Mouse (Mus musculus) urinary bladder, postnatal 36 days (tissue): ENCODE results near the gene Adgrb2.

ENCODE experiments used
- DNase-seq, 2 experiments: peaks; one replicate each; pipeline ENCODE4 v3.0.0; 2022; ENCODE audit warnings: low spot score in 2 of 2, mixed read lengths in 1 of 2

Adgrb2 gene

DNA sequence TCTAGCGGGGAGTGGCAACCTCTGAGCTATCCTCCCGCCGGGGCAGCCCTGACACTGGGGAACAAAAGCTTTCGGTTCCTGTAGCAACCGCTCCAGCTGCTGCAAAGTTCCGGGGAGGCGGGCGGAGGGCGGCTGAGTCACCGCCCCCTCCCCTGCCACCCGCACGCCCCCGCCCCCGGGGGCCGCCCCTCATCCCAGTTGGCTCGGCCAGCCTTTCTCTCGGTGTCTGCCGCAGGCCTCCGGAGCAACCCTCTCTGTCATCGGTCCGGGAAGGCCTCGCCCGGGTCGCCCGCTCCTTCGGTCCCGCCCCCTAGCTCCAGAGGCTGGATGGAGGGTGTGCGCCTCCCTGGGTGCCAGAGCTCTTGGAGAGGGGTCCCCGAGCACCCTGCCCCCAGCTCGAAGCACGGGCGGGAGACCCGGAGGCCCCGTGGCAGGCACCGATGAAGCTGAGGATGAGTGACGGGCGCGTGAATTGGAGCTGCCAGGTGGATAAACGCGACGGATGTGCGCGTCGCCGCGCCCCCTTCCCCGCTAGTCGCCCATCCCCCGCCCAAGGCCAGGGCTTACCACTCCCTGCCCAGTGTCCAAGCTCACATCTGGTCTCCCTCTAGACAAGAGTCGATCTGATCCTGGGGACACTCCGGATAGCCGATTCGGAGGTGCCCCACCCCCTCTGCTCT lies 3.3 kb downstream of the Adgrb2 start:
- peak in 1 of 2 experiments; percentile 29 for DNase-seq

DNA sequence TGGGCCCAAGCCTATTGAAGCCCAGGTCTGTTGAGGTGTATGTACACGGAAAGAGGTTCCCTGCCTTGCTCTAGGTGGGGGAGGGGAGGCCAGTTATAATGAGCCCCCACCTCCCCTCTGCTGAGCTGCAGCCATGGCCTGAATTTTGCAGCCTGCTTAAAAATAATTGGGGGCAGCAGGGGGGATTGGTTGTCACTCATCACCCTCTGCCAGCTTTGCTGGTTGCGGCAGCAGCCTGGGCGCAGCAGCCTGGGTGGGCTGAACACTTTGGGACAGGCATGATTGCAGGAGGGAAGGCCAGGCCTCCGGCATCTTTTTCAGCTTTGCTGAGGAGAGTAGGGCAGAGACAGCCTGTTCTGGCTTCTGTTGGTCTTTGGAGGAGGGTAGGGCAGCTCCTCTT lies 5.3 kb downstream of the Adgrb2 start:
- no peak for DNase-seq

DNA sequence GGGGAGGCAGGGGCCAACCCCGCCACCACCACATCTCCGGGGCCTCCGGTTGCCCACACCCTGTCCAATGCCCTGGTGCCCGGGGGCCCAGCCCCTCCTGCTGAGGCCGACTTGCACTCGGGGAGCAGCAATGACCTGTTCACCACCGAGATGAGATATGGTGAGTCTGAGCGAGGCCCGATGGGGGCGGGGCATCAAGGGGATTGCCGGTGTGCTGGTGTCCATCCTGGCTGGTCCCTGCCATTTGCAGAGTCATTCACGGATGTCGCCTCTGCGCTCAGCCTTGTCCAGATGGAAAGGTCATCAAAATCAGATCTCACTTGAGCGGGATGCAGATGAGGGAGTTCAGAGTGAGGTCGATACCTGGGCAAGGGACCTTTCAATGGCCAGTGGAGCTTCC lies 8.1 kb downstream of the Adgrb2 start:
- no peak for DNase-seq

DNA sequence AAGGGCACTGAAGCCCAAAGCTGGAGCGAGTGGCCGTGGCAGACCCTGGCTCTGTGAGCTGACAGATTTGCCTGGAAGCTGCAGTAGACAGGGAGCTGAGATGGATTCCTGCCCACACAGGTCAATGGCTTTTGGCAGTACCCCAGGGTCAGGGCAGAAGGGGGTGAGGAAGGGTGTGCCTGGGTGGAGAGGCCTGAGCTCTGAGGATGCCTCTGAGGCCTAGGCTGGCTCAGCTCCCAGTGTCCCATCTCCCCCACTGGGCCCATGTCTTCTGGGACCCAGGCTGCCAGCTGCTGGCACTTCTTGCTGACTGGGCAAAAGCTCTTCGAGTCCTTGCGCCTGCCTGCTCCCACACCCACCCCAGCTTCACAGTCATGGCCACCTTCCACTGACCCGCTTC lies 8.5 kb downstream of the Adgrb2 start:
- DNase-seq = no peak

GRCm38 (mm10) chr4:129993944-129994695 lies 9.4 kb downstream of the Adgrb2 start:
- no peak for DNase-seq

GRCm38 (mm10) chr4:129994728-129995127 lies 10.1 kb downstream of the Adgrb2 start:
- DNase-seq = no peak

DNA sequence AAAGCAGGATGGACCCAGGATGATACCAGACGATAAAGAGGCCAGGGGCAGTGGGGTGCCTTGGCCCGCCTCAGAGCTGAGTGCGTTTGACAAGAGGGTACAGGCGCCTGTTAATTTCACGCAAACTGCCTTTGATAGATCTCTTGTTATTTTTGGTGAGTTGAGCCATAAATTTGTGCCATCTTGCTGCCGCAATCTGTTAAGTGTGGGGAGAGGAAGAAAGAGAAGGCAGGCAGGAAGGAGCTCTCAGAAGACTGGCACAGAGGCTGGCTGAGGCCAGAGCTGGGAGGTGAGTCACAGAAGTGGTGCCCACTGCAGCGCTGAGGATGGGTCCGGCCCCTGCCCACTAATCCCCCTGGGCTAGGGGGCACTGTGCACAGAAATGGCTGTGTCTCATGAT lies 10.6 kb downstream of the Adgrb2 start:
- DNase-seq = no peak

DNA sequence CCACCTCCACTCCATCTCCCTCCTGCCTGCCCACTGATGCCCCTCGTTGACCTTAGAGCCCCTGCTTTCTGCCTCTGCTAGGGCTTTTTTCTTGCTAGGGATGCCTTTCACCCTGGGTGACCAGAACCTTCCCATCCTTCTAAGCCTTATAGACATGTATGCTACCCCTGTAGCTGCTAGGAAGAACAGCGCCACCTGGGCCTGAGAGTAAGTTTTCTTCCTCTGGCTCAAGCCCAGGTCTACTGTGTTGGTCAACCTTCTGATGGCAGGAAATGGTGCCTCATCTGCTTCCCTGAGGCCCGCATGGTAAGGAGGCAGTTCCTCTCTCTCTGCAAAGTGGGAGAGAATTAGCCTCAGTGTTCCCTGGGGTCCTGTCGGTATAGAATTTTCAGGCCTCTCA lies 11.3 kb downstream of the Adgrb2 start:
- DNase-seq = no peak

DNA sequence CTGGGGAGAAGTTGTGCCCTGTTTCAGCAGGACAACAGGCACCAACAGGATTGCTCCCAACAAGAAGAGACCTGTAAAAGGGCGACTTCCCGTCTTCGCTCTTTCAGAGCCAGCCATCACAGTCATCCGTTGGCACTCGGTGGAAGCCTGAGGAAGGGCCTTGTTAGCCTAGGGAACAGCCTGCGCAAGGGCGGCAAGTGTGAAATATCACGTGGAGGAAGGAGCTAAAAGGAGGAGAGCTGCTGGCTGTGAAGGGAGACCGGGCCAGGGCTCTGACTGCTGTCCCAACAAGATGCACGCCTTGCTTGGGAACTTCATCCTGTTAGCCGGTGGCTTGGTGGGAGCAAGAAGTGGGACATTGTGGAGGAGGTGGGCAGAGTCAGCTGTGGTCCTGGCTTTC lies 13.5 kb downstream of the Adgrb2 start:
- no peak for DNase-seq

DNA sequence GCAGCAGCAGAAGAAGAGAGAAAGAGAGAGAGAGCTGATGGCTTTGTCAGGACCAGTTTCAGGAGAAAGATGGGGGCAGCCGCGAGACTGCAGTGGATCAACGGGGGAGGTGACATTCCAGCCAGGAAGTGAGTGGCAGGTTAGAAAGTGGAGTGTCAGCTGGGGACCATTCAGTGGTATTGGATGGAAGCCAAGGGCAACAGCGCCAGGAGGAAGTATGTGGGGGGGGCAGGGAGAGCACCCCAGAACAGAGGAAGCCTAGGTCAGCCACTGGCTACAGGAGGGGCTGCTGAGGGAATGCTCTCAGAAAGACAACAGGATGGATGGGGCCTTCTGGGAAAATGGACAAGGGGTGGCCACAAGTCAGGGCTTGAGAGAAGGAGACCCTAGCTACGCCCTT lies 17.0 kb downstream of the Adgrb2 start:
- no peak for DNase-seq

GRCm38 (mm10) chr4:130002157-130002556 lies 17.5 kb downstream of the Adgrb2 start:
- DNase-seq = no peak

DNA sequence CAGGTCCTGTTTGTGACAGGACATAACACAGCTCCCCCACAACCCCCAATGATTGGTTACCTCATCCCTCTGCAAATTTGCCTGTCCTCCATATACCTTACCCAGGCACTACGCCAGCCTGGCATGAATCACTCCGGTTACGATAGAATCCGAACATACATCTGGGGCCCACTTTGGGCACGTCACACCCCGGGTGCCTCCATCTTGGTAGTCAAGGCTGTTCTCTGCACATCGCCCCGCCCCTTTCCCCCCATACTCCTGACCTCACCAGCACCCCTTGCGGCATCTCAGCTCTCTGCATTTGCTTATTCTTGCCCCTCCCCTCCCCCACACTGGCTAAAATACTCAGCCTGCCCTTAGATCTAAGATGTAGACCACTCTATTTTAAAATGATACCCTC lies 20.9 kb downstream of the Adgrb2 start:
- DNase-seq = no peak

- DNase-seq = no peak
These were observed 21.9 kb downstream of the Adgrb2 start for GRCm38 (mm10) chr4:130006533-130006932.

- DNase-seq = no peak
These were observed 24.4 kb downstream of the Adgrb2 start for GRCm38 (mm10) chr4:130009043-130009442.

DNA sequence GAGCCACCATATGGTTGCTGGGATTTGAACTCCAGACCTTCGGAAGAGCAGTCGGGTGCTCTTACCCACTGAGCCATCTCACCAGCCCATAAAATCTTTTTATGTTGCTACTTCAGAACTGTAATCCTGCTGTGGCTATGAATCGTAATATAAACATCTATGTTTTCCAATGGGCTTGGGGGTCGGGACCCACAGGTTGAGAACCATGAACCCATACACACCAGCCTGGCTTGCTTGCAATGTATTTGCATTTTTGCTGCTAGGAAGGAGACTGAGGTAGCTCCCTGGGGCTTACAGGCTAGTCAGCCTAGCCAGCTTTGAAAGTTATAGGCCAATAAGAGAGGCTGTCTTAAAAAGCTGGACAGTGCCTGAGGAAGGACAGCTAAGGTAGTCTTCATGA lies 26.1 kb downstream of the Adgrb2 start:
- DNase-seq = no peak

- DNase-seq = no peak
These were observed 27.6 kb downstream of the Adgrb2 start for GRCm38 (mm10) chr4:130012234-130012633.

DNA sequence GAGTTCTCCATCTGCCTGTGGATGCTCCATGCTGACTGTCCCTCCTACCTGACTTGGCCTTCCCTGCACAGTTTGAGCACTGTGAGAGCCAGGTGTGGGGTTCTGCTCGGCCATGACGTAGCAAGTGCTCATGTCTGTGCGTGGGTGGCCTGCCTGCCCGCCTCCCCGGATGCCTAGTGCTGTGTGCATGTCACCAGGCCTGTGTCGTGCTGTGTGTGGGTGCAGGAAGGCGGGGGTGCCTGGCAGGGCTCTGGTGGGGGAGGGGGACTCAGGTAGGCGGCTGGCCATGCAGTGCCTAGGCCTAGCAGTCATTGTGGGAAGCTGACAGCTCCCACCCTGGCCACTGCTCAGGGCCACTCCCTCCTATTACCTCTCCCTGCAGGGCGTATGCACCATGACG lies 28.4 kb downstream of the Adgrb2 start:
- DNase-seq = no peak

GRCm38 (mm10) chr4:130016010-130016409 lies 31.3 kb downstream of the Adgrb2 start:
- no peak for DNase-seq

- DNase-seq = no peak
These were observed 32.5 kb downstream of the Adgrb2 start for GRCm38 (mm10) chr4:130017036-130017674.

DNA sequence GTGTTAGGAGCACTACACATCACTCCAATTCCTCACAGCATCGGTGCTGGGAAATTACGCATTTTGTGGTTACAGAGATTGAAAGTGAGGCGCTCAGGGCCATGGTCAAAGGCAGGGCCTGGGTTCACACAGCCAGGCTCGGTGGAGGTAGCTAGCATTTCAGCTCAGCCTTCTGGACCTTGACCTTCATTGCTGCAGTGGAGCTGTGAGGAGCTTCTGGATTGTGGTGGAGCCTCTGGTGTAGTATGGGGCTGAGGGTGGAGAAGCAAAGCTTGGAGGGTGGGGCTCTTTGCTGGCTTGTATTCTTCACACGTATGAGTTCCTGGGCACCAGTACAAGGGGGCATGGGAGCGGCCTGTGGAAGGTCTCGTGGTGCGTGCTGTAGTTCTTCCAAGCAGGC lies 38.3 kb downstream of the Adgrb2 start:
- no peak for DNase-seq

DNA sequence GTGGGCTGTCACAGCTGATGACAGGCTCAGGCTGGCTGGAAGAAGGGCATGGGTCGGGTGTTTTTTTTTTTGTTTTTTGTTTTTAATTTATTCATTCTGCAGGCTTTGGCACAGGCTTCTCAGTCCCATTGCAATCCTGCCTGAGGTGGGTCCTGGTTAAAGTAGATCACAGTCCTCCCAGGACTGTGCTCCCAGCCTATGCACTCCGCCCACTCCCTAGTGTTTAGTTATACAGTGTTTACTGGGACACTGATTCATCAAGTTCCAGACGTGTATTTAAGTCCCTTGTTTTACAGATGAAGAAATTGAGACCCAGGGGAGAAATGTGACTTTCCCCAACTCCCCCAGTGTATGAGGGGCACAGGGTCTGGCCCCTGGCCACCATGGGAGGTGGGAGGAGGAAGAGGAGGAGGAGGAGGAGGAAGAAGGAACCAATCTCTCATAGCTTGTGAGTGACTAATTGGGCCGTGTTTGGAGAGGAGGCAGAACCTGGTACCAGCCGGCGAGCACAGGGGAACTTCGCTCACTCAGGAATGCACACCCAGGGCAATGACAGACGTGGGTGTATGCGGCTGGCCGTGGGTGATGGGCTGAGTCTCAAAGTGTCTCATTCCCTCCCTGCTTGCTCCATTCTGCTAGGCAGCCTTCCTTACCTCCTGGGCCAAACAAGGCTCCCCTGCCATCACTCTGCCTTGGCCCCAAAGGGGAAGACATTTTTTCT lies 39.0 kb downstream of the Adgrb2 start:
- DNase-seq = no peak

- no peak for DNase-seq
These were observed 40.9 kb downstream of the Adgrb2 start for GRCm38 (mm10) chr4:130025544-130025943.
